Mouse (Mus musculus) large intestine, adult 2 months (tissue): Measurements from ENCODE around the gene Nup85. TPM values are rescaled to one million over a fixed set of nuclear protein-coding genes. Genes with fewer than 3 reads are reported as not detected.

Source experiments
- DNase-seq: peaks from one replicate; pipeline ENCODE4 v3.0.0-alpha.2; 2012; ENCODE audit warnings: low read depth, low spot score
- WGBS: fragments of 180-500 bp; shearing (Covaris S2); methylation state at CpG from one replicate; pipeline ENCODE4 v1.1.7; 2018; 5-methylcytosine and 5-hydroxymethylcytosine counted together
- polyA plus RNA-seq: library from polyadenylated mRNA; depleted of rRNA; stranded (reverse); fragments of >200 nt; gene quantifications from 2 replicates; pipeline ENCODE4 v1.2.3, GENCODE M21; 2012

Gene Nup85
- polyA plus RNA-seq, 1 experiment: 56.6 TPM

DNA sequence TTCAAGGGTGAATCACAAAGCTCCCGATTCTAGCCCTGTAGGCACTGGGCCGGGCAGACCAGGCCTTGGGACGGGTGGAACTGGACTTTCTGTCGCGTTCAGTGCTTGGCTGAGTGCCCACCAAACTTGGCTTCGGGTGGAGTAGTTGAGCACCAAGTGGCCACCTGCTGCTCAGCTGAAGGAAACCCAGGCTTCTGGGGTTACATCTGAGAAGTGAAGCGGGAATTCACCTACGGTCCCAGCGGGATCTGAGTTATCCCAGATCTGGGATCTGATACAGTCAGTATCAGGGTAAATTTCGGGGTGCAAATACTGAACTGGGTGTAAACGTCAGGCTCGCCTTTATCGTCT is 47.8 kb downstream of the Nup85 start:
- DNase-seq: peak; percentile 71
- under 1% methylated on average over 13 of the region's 13 CpGs for WGBS

DNA sequence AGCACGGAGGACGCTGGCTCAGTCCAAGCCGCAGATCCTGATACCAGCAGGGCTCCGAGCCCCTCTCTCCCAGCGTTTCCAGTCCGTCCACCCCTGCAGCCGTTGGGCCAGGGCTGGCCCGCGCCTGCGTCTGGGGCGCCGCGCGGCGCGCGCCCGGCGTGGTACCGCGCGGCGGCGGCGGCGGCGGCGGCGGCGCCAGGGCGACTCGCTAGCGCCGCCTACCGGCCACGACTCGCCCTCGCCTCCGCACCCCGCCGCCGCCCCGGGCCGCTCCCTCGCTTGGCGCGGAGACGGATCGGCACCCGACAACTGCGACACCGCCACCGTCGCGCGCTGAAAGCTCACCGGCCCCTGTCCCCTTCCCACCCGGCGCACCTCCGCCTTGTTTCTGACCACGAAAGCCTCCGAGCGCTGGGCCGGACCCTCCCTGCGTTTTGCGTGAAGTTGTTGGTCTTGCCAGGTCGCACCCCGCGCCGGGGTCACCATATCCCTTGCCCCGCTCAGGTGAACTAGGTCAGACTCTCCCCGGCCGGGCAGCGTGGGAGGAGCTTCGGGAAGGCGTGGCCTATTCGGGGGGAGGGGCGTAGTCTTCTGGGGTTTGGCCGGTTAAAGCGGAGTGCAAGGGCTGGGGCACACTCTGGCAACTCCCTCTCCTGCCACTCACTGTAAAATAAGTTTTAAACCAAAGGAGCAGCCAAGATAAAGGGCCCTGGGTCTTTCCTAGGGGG is 48.3 kb downstream of the Nup85 start, which contains the start of gene Mif4gd:
Gene Mif4gd, minus strand, starts transcription at position 560 of the 728 bp plus-strand sequence.
- peak; percentile 89 for DNase-seq
- WGBS: 1% methylated on average over 79 of the region's 80 CpGs

DNA sequence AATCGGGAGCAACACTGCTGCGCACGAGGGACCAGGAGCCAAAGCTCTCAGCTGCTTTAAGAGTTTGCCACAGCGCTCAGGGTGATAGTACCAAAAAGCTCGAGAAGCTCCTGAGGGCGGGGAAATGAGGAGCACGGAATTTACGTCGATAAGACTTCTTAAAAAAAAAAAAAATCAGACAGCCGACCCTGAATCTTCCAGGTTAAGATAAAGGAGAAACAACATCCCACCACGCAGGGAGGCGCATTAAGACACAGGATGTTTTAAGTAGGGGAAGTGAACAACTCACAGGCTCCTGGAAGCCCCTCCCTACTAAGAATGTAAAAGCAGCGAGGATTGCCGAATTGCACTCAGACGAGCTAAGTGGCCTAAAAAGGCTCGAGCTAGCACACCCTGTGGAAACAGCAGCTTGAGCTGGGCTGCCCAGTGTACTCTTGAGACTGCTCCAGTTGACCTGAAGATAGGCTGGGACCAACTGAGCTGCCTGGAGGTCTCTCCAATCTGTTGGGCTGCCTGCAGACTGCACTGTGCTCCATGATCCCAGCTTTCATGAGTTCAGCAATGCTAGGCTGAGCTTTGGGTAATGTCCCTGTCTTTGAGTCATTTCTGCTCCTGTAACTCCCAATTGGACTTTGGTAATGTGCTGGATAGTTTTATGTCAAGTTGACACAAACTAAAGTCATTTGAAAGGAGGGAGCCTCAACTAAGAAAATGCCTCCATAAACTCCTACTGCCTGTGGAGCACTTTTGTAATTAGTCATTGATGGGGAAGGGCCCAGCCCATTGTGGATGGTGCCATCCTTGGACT is 49.1 kb downstream of the Nup85 start:
- 0% methylated on average over 16 of the region's 16 CpGs for WGBS
- DNase-seq: no peak

DNA sequence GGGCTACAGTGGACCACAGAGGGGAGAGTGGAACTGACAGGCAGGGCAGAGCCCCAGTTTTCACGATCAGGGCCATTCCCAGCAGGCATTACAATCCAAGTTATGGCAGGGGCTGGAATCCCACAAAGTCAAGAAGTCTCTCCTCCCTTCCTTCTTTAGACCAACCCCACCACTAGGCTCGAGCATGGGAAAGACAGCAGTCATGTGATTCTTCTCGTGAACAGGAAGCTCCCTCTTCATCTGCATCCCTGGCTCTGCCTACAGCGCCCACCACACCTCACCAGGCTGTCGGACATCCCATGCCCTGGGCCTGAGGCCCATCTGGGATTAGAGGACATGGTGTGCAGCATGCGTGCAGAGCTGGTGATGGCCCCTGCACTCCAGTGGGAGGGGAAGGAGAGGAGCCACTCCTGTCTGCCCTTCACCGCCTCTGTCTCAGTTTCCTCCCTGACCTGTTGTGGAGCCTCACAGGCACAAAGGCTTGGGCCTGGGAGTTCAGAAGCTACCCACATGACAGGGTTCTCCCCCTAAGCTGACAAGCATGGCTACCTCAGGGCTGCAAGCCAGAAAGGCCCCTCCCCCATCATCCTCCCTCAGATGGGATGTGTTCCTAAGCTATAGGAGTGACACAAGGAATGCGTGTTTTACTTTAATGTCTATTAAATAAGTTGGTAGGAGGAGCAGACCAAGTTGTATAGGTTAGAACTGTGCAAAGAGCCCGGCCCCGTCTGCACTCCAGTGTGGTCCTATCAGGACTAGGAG is 50.3 kb downstream of the Nup85 start:
- DNase-seq: no peak
- WGBS: 87% methylated on average over 10 of the region's 10 CpGs

DNA sequence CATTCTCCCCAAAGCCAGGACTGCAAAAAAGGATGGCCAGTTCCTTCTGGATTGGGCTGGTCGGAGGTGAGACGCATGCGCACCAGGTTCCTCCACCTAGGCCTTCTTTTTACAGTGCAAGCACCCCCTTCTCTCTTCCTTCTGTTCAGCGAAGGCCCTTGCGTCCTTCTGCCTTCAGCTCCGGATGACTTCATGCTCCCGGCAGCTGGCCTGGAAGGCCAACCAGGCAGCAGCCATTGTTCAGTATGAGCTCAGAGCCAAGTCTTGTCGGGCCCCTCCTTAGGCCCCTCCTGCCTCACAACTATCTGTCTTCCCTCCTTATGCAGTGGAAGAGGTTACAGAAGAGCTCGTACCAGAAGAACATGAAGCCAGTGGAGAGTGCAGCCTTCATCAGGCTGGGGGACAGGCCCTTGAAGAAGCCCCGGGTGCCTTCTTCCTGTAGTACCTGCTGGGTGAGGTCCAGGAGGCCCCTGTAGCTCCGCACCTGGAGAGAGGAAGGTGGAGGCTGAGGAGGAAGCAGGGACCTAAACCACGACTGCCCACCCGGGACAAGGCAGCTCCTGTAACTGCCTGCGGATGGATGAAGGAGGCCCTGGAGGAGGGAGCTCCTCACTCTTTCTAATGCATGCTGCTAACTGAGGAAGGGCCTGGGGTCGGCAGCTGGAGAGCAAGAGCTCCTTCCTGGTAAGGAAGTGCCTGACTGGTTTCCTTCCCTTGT is 51.0 kb downstream of the Nup85 start:
- WGBS: 78% methylated on average over 15 of the region's 15 CpGs
- no peak for DNase-seq

DNA sequence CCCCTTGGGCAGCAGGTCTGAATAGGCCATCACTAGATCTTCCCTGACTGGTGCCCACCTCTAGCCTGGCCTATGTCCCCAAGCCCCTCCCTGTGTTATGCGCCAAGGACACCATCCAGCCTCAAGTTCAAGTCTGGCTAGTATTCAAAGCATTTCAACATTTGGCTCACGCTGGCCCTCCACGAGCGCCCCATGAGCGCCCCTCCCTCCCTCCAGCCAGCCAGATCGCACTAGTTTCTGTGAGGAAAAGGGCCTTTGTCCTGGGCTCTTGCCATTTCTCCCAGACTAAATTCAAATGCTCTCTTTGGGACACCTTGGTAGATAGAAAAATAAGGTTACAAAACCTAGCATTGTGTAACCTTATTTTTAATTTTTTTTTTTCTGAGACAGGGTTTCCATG is 51.6 kb downstream of the Nup85 start:
- WGBS: 90% methylated on average over 6 of the region's 6 CpGs
- DNase-seq: no peak

DNA sequence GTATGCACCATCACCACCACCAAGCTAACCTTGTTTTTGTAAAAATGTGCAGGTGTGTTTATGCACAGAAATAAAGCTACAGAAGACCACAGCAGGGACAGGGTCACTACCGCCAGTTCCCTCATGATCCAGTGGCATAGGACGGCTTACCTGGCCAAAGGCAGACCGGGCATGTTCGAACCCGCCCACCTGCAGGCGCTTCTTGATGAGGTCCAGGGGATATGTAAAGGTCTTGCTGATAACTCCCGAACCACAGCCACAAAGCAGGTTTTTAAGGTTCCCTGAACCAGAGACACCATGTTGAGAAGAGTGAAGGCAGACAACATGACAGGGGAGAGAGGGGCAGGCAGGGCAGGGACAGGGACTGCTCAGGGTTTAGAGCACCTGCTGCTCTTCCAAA is 52.1 kb downstream of the Nup85 start:
- DNase-seq: no peak
- WGBS: 95% methylated on average over 7 of the region's 7 CpGs

DNA sequence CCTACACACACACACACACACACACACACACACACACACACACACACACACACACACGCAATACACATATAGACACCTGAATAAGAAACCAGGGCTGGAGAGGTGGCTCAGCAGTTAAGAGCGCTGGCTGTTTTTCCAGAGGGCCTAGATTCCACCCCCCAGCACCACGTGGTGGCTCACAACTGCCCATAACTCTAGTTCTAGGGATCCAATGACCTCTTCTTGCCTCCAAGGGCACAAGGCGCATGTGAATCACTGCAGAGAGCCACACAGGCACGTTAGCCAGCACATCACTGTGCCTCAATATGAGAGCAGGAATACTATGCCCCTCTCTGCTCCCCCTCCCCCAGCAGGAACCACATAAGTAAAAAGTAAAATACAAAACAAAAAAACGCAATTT is 52.7 kb downstream of the Nup85 start:
- 87% methylated on average over 6 of the region's 6 CpGs for WGBS
- DNase-seq: no peak

DNA sequence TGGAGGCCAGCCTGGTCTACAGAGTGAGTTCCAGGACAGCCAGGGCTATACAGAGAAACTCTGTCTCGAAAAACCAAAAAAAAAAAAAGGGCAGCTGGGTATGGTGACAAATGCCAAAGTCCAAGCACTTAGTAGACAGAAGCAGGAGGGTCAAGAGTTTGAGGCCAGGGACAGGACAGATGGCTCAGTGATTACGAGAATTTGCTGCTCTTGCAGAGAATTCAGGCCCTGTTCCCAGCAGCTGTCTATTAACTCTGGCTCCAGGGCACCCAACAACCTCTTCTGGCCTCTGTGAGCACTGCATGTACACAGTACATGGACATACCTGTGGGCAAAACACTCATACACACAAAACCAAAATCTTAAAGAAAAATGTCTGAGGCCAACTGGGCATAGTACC is 53.8 kb downstream of the Nup85 start:
- no peak for DNase-seq
- 82% methylated on average over 2 of the region's 2 CpGs for WGBS

DNA sequence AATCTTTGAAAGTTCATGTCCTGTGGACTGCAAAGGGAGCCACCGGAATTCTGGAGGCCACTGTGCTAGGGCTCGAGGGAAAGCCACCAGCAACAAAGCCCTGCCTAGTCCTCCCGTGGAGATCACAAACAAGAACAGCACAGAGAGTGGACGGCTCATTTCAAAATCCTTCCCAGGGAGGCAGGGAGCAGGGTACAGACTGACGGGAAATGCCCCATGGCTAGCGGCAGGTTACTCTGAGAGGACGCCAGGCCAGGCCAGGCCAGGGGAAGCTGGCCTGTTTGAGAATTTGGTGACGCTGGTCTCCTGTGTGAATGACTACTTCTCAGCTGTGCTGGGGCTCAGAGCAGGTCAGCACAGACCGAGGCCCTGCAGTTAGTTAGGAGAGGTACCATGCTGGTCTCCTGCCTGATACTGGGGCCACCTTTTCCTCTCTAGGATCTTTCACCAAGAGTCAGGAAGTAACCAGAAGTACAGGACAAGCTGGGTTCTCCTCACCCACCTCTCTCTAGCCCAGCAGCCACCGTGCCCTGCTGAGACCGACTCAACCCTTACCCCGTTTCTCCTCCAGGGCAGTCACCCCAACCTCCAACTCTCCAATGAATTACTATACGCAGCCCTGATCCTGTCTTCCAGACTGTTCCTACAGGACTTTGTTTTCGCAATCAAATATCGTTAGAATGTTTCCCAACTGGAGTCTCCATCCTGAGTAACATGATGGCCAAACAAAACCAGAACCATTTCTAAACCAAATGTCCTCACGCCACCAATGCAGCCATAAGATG is 54.7 kb downstream of the Nup85 start:
- 90% methylated on average over 16 of the region's 16 CpGs for WGBS
- no peak for DNase-seq

DNA sequence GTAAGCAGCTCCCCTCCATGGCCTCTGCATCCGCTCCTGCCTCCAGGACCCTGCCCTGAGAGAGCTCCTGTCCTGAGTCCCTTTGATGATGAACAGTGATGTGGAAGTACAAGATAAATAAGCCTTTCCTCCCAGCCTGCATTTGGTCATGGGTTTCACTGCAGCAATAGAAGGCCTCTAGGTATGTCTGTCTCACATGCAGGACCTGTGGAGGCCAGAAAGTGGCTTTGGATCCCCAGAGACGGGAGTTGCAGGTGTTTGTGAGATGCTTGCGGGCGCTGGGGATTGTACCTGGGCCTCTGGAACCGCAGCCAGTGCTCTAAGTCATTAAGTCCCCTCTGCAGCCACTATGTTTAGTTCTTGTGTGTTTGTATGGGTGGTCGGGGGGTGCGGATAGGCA is 55.7 kb downstream of the Nup85 start:
- WGBS: 94% methylated on average over 7 of the region's 7 CpGs
- DNase-seq: no peak

DNA sequence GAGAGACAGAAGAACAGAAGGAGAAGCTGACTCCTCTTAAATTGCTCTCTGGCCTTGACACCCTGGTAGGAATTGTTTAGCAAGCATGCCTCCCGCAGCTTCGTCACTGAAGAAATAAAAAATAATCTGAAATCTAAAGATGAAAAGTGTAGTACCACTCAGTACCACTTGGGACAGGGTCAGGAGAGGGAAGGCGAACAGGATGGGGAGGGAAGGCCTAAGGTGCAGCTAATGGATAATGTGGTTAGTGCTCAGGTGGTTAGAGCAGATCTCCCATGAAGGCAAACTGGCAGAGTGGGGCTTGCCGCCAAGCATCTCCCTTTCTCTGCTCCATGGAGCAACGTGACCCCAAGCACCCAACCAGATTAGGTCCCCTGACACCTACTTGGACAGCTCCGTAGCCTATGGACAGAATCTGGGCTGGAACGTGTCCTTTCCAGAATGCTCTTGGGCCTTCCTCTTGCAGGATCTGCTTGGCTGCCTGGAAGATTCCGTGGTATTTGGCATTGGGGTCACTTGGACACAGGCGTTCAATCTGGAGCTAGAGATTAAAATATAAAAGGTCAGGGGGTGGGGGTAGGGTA is 59.3 kb downstream of the Nup85 start:
- 72% methylated on average over 9 of the region's 9 CpGs for WGBS

DNA sequence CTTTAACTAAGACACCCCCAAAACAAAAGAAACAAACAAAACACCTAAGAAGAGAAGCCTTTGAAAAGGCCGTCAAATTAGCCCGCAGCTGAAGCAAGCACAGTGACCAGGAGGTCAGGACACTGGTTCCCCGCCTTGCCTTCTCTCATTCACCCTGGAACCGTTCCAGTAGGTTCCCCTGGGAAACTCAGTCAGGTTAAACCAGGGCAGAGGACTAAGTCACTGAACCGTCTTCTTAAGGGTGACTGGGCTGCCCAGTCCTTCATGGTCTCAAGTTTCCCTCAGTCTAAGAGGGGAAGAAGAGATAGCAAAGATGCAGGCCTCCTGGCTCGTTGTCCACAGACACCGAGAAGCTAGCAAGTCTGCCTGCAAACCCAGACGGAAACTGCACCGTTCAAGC is 61.6 kb downstream of the Nup85 start:
- DNase-seq: no peak
- 66% methylated on average over 9 of the region's 9 CpGs for WGBS

More for the DNA sequence above, 59.3 kb downstream of the Nup85 start:
- DNase-seq: no peak

DNA sequence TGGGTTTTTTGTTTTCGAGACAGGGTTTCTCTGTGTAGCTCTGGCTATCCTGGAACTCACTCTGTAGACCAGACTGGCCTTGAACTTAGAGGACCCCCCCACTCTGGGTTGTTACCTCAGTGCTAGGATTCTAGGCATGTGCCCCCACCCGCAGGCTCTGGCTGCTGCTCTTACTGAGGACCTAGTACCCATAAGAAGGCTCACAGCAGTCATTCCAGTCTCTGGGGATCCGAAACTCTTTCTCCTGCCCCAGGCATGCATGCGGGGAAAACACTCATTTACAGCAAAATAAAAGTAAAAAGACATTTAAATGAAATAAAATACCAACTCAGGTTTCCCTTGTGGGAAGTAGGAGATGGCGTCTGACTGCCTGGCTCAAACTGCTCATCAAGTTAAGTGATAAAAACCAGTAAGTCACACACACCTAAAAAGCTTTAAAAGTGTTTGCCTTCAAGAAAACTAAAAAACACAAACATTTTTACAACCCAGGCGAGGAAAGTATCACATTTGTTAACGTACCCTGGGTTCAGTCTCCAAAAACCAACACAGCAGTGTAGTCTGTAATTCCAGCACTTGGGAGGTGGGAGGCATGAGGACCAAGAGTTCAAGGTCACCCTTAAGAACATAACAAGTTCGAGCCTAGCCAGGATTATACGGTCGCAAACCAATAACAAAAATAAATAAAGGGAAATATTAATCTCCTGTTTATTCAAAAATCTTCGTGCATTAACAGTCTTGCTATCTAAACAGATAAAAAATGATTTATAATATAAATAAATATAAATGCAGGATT is 62.8 kb downstream of the Nup85 start:
- DNase-seq: no peak
- WGBS: 38% methylated on average over 11 of the region's 11 CpGs

DNA sequence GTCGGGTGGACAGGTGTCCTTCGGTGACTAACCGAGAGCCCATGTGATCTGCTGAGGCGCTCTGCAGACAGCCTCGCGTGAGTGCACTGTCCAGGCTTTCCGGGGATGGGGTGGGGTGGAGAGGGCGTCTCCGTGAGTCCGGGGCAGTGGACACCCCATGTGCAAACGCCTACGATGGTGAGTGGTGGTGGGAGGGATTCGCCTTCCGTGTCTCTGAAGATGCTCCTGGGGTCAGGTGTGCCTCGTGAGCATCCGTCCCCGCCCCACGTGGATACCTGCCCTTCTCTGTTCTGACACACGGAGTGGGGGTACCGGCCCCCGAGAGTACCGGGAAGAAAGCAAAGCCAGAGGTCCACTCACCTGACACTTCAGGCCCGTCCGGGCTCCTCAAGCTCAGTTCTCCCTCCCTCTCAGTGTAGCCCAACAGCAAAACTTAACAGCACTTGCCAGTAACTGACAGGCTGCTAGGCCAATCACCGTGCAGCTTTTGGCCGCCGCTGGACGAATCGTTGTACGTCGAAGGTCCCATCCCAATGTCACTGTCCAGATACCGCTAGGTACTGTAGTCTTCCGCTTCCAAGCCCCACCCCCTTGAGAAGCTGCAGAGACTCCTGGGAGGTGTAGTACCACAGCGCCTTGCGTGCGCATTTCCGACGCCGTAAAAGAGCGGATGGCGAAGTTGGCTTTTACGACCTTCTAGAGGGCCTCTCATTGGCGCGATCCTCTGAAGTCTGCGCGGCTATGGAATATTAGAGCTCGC is 63.7 kb downstream of the Nup85 start, which contains the start of gene Slc25a19:
Gene Slc25a19, minus strand, starts transcription at position 591 of the 760 bp plus-strand sequence.
- WGBS: under 1% methylated on average over 47 of the region's 47 CpGs
- DNase-seq: peak; percentile 99

DNA sequence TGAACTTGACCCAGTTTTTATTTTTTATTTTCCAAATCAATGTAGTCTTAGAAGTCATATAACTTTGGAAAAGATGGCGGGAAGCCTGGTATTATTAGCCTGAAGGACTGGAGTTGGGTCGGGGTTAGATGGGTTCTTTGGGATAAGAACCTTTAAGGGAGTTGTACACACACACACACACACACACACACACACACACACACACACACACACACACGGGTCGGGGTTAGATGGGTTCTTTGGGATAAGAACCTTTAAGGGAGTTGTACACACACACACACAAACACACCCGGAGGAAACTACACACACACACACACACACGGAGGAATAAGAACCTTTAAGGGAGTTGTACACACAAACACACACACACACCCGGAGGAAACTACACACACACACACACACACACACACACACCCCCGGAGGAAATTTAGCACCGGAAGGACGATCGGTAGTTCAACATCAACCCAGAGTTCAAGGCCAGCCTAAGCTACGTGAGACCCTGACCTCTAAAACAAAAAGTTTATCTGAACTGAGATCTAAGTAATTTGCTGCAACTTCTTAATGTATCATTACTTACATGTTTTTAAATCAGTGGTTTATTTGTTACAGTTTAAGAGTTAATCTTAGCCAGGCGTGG is 64.3 kb downstream of the Nup85 start:
- 40% methylated on average over 13 of the region's 13 CpGs for WGBS
- no peak for DNase-seq
